Mouse (Mus musculus) heart, adult 8-10 months (tissue): ENCODE measurements around the gene Samm50. TPM values are rescaled to one million over a fixed set of nuclear protein-coding genes. Genes with fewer than 3 reads are reported as not detected.

Source experiments
- DNase-seq: peaks from one replicate; pipeline ENCODE4 v3.0.0; 2022; ENCODE audit warnings: low spot score
- total RNA-seq, 4 experiments: library from RNA; stranded (reverse); gene quantifications; 2 replicates each; pipeline ENCODE4 v1.2.4; 2022

Gene Samm50
- total RNA-seq, 4 experiments from 2014 or later = 257 to 301 (median 279) TPM

- DNase-seq = no peak
Observed at GRCm38 (mm10) chr15:84211564-84211963, 19.5 kb downstream of the Samm50 start.

- peak; percentile 86 for DNase-seq
Observed at GRCm38 (mm10) chr15:84212031-84212755, 20.2 kb downstream of the Samm50 start.

- peak; percentile 79 for DNase-seq
Observed at GRCm38 (mm10) chr15:84212756-84213105, 20.7 kb downstream of the Samm50 start.

- no peak for DNase-seq
Observed at GRCm38 (mm10) chr15:84213162-84213739, 21.2 kb downstream of the Samm50 start.

- no peak for DNase-seq
Observed at GRCm38 (mm10) chr15:84214476-84214875, 22.4 kb downstream of the Samm50 start.

GRCm38 (mm10) chr15:84215273-84215672 is 23.2 kb downstream of the Samm50 start:
- no peak for DNase-seq

- DNase-seq = no peak
Observed at GRCm38 (mm10) chr15:84216026-84216425, 24.0 kb downstream of the Samm50 start.

GRCm38 (mm10) chr15:84216461-84217084 is 24.5 kb downstream of the Samm50 start:
- no peak for DNase-seq

GRCm38 (mm10) chr15:84217969-84218782 is 26.1 kb downstream of the Samm50 start:
- no peak for DNase-seq

GRCm38 (mm10) chr15:84218783-84219271 is 26.8 kb downstream of the Samm50 start:
- DNase-seq = no peak

GRCm38 (mm10) chr15:84221539-84221938 is 29.5 kb downstream of the Samm50 start:
- DNase-seq = no peak

GRCm38 (mm10) chr15:84223423-84223822 is 31.4 kb downstream of the Samm50 start:
- no peak for DNase-seq

GRCm38 (mm10) chr15:84224779-84225178 is 32.7 kb downstream of the Samm50 start:
- DNase-seq = no peak

- DNase-seq = no peak
Observed at GRCm38 (mm10) chr15:84226918-84227317, 34.9 kb downstream of the Samm50 start.

GRCm38 (mm10) chr15:84230661-84231060 is 38.6 kb downstream of the Samm50 start:
- no peak for DNase-seq

- DNase-seq = peak; percentile 65
Observed at GRCm38 (mm10) chr15:84231113-84231712, 39.2 kb downstream of the Samm50 start.

GRCm38 (mm10) chr15:84231721-84232561 is 39.9 kb downstream of the Samm50 start, which contains the start of gene Parvb:
TSS of gene Parvb (plus strand) at chr15:84232043.
- DNase-seq = peak; percentile 69

- DNase-seq = no peak
Observed at GRCm38 (mm10) chr15:84232609-84233008, 40.6 kb downstream of the Samm50 start.

GRCm38 (mm10) chr15:84234794-84235581 is 42.9 kb downstream of the Samm50 start:
- DNase-seq = no peak

- peak; percentile 90 for DNase-seq
Observed at GRCm38 (mm10) chr15:84235646-84236045, 43.6 kb downstream of the Samm50 start.
